Mouse (Mus musculus): ENCODE data around the gene Gjb4.

The Gjb4 gene

DNA sequence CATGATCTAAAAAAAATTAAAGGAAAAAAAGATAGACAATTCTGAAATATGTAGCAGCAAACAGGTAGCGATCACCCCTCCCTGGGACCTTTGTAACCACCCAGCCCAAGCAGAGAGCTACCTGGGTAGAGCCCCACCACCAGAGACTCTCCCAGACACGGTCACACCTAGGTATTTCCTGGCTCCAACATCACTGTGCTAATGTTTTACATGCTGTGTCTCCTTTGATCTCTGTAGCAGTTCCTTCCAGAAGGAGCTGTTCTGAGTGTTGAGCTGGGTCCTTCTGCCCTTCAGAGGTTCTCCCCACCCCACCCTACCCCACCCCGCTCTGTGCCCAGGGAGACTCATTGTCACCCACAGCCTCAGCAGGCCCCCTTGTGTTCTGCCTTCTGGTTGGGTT, 30.2 kb downstream of the Gjb4 start:
- in situ Hi-C loops (cut with MboI; ENCODE audit: low pct_unique_long_range_greater_than_20kb in 1 of 2, low sequenced_read_pairs in 2 of 2, unreplicated experiment in 1 of 2) = no loop called here

DNA sequence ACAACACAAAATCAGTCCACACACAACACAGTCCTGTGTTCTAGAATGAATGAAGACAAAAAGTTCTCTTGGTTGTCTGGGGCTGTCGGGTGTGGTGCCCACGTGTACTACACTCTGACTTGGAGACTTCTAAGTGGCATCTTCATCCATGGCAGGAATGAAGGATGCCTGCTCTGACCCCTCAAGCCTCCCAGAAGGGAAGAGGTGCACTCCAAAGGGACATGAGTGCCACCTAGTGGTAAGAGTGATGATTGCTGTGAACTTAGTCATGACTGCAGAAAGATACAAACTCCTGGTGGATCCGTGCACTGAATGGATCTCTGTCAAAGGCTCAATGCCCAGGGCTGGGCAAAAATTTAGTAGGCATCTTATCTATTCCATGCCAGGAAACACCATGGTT, 34.3 kb downstream of the Gjb4 start:
- in situ Hi-C loops (cut with MboI; ENCODE audit: low pct_unique_long_range_greater_than_20kb in 1 of 2, low sequenced_read_pairs in 2 of 2, unreplicated experiment in 1 of 2) = no loop called here

DNA sequence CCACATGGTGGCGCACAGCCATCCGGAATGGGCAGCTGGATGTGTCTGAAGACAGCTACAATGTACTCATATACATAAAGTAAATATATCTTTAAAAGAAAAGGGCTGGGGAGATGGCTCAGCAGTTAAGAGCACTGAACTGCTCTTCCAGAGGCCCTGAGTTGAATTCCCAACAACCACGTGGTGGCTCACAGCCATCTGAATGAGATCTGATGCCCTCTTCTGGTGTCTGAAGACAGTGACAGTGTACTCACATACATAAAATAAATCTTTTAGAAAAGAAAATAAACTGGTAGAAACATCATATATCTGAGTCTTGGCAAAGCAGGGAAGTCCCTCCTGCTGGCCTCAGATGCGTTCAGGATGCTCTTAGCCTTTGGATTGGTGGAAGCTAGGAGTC, 36.7 kb downstream of the Gjb4 start:
- in situ Hi-C loops (cut with MboI; ENCODE audit: low pct_unique_long_range_greater_than_20kb in 1 of 2, low sequenced_read_pairs in 2 of 2, unreplicated experiment in 1 of 2) = no loop called here

DNA sequence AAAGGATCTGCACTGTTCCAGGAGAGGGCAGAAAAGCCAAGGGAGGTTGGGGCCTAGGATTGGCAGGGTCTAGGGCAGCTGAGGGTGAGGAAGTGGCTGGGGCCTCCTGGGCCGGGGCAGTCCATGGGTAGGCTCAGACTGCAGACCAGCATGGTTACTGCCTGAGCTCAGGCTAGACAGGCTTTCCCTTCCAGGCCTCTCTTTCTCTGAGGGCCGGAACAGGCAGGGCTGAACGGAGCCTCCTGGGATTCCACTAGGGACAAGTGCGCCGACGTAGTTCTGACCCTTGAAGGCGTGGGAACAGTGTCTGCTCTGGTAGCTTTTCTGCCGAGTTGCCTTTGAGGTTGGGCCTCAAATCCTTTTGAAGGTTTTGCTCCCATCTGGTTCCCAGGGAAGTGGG, 38.1 kb downstream of the Gjb4 start:
- in situ Hi-C loops (cut with MboI; ENCODE audit: low pct_unique_long_range_greater_than_20kb in 1 of 2, low sequenced_read_pairs in 2 of 2, unreplicated experiment in 1 of 2) = no loop called here

DNA sequence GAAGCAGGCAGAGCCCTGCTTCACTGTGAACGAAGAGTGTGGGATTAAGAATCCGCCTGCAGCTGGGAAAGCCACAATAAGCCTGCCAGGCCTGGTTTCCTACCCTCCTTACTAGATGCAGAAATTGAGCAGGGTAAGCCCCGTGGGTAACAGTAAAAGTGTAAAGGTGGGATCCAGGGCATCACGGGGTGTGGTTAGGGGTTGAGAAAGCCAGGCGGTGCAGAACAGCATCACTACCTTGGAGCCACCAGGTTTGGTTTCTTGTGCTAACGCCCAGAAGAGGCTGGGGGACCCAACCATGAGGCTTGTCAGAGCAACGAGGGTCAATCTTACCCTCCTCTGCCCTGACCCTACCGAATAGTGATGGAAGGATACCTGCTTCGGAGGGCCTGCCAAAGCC, 39.3 kb downstream of the Gjb4 start:
- in situ Hi-C loops (cut with MboI; ENCODE audit: low pct_unique_long_range_greater_than_20kb in 1 of 2, low sequenced_read_pairs in 2 of 2, unreplicated experiment in 1 of 2) = loop anchor here in 1 of 2 experiments (5.0 kb wide), 1 partner anchor 57 kb away; no protein-coding TSS in a partner anchor

DNA sequence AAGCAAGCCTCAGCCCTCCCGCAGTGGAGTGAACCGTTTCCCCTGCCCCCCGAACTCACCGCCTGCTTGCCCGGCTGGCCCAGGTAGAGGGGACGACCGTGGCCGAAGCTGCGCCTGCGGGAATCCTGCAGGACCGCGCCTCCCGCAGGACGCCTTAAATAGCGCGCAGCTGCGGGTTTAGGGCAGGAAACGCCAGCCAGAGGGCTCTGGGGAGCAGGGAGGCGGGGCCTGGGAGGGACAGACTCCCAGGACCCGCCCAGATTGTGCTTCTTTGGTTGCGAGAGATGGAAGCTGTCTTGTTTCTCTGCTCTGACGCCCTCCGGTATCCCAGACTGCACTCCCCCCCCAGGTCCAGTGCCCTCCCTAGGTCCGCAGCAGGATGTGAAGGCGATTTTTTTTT, 40.0 kb downstream of the Gjb4 start, which contains the start of gene Gja4:
Gja4 (minus strand) TSS at position 179 of the 400 bp plus-strand sequence.
- in situ Hi-C loops (cut with MboI; ENCODE audit: low pct_unique_long_range_greater_than_20kb in 1 of 2, low sequenced_read_pairs in 2 of 2, unreplicated experiment in 1 of 2) = loop anchor here in 1 of 2 experiments (5.0 kb wide), 1 partner anchor 57 kb away; no protein-coding TSS in a partner anchor

DNA sequence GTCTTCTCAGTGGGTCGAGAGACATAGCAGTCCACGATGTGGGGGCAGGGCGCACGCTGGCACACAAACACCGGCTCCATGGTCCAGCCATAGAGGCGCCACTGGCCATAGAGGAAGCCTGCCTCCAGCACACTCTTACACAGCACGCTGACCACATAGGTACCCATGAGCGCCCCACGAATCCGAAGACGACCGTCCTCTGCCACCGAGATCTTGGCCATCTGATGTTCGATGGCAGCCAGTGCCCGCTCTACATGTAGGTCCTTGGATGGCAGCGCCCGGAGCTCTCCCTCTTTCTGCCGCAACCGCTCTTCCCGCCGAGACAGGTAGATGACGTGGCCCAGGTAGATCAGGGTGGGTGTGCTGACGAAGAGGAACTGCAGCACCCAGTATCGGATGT, 41.5 kb downstream of the Gjb4 start:
- in situ Hi-C loops (cut with MboI; ENCODE audit: low pct_unique_long_range_greater_than_20kb in 1 of 2, low sequenced_read_pairs in 2 of 2, unreplicated experiment in 1 of 2) = loop anchor here in 1 of 2 experiments (5.0 kb wide), 1 partner anchor 55 kb away; no protein-coding TSS in a partner anchor

DNA sequence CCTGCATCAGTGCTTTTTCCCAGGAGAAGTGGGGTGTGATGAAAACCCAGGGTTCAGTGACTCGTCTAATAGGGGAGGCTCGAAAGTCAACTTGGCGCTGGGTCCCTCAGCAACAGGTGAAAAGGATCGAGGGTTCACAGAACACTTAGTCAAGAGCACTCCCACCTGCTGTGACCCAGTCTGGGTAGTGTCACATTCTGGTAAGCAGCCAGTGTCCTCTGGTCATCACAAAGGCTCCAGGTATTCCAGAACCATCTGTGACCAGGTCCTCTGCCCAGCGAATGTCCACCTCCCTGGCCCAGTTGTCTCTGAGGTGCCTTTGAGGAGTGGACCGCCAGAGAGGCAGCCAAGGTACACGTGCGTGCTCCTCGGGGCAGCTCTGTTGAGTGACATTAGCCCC, 42.3 kb downstream of the Gjb4 start:
- in situ Hi-C loops (cut with MboI; ENCODE audit: low pct_unique_long_range_greater_than_20kb in 1 of 2, low sequenced_read_pairs in 2 of 2, unreplicated experiment in 1 of 2) = loop anchor here in 1 of 2 experiments (5.0 kb wide), 1 partner anchor 54 kb away; no protein-coding TSS in a partner anchor

DNA sequence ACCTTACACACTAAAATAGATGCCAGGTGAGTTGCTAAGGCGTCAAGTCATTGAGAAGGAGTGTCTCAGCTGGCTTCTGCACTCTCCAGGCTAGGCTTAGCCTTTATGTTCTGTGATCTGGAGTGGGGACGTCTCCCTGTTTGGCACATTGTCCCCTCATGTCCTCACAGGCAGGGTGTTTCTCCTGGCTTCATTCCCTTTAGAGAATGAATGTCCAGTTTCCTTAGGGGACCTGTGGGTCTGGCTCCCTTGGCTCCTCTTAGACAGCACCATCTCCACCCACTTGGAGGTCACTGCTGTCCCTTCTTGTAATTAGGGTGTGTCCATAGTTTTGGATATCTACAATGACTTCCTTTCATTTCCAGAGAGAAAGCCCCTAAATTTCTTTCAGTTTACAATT, 47.0 kb downstream of the Gjb4 start:
- in situ Hi-C loops (cut with MboI; ENCODE audit: low pct_unique_long_range_greater_than_20kb in 1 of 2, low sequenced_read_pairs in 2 of 2, unreplicated experiment in 1 of 2) = loop anchor here in 1 of 2 experiments (10.0 kb wide), 1 partner anchor 52 kb away; no protein-coding TSS in a partner anchor

DNA sequence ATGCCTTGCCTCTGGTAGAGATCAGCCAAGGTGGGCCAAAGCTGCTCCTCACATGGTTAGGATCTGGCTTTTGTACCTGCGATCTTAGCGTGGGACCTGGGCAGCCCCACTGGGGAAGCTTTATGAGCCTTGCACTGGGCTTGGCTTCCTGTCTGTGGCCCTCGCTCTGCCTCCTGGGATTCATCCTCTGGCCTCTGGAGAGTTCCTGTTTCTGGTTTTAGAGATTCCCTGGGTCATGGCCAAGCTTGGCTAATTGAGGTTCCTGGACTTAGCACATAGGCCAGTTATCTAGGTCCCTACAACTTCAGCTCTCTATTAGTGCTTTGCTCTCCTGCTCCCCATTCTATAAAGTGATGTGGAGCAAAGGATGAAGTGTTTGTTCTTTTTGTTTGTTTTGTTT, 50.1 kb downstream of the Gjb4 start:
- in situ Hi-C loops (cut with MboI; ENCODE audit: low pct_unique_long_range_greater_than_20kb in 1 of 2, low sequenced_read_pairs in 2 of 2, unreplicated experiment in 1 of 2) = loop anchor here in 1 of 2 experiments (10.0 kb wide), 1 partner anchor 49 kb away; no protein-coding TSS in a partner anchor
